Mouse (Mus musculus) spleen, postnatal 36 days (tissue): Measurements from ENCODE around the gene Capn12.
"Not testable (repeated sequence)": the region's sequence is repeated elsewhere in the genome, so short reads cannot be mapped to it uniquely, and the experiment has no call there.

Source experiments
- DNase-seq, 2 experiments: peaks; one replicate each; pipeline ENCODE4 v3.0.0; 2022; ENCODE audit warnings: low spot score in 2 of 2, mixed read lengths in 1 of 2

Gene Capn12

DNA sequence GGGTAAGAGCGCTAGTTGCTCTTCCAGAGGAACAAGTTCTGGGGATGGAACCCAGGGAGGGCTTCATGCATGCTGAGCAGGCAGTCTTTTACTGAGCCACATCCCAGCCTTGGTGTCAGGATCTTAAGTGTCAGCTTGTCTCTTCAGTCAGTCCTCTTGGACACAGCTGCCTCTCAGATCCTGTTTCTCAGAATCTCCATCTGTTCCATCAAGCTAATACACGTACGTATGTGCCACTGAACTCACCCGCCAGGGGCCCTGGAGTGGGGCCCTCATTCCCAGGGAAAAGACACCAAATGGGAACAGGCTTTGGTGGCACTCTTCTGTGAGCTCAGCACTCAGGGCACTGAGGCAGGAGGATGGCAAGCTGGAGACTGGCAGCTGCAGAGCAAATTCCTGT, 3.4 kb upstream of the Capn12 start:
- no peak for DNase-seq

DNA sequence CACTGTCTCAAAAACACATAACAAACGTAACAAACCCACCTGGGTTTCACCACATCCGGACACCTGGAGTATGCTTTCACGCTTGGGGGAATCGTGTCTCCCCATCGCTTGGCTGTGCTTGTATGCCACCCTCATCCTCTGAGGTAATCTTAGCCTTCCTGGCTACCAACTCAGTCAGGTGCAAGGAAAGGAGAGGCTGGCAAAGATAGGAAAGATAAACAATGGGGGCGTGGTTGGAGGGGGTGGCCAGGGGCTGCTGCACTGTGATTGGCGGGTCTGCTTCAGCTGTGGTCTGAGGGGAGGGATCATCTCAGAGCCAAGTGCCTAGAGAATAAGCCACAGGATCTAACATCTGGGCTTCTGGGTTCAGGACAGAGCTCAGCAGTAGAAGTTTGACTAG, 1.6 kb upstream of the Capn12 start:
- no peak for DNase-seq

DNA sequence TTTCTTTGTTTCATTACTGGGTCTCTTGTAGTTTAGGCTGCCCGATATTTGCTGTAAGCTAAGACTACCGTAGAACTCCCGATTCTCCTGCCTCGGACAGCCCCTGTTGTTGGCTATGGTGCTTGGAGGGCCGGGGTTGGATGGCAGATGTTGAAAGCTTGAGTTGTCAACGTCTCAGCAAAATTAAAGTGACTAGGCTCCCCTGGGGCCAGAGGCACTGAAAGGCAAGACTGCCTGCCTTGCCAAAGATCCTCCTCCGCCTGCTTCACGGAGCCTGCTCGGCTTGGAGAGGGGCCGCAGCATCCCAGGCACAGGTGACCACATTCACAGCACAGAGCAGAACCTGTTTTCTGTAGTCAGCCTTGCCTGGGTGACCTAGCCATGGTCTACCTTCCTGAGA, 668 bp upstream of the Capn12 start:
- no peak for DNase-seq

DNA sequence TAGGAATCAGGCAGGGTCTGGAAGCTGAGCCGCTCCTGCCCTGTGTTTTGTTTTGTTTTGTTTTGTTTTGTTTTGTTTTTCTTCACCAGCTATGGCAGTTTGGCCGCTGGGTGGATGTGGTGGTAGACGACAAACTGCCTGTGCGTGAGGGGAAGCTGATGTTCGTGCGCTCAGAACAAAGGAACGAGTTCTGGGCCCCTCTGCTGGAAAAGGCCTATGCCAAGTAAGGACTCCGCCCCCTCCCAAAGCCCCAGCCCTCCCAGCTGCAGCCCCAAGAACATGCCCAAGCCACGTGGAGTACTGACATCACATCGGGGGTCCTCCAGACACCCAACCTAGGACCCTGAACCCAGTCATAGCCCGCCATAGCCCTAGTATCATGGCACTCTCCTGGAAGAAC, 1.8 kb downstream of the Capn12 start:
- no peak for DNase-seq

DNA sequence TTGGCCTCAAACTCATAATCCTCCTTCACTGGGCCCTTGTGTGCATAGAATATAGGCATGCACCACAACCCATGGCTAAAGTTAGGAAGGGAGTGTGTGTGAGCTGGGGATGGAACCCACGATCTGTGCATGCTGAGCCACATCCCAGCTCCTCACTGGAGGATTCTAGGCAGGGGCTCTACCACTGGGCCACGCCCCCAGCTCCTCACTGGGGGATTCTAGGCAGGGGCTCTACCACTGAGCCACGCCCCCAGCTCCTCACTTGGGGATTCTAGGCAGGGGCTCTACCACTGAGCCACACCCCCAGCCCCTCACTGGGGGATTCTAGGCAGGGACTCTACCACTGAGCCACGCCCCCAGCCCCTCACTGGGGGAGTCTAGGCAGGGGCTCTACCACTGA, 2.5 kb downstream of the Capn12 start:
- DNase-seq, result not testable (repeated sequence)

DNA sequence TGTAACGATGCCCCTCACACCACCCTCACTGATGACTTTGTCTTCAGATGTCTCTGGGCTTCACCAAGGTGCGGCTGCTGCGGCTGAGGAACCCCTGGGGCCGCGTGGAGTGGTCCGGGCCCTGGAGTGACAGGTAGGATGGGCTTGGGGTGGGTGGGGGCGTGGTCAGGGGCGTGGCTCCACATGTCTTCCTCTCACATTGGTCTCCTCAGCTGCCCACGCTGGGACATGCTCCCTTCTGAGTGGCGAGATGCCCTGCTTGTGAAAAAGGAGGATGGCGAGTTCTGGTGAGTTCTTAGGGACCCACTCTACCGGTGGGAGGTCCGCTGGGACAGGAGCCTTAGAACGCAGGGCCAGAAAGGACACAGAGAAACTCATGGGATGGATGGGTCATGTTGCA, 5.3 kb downstream of the Capn12 start:
- no peak for DNase-seq

DNA sequence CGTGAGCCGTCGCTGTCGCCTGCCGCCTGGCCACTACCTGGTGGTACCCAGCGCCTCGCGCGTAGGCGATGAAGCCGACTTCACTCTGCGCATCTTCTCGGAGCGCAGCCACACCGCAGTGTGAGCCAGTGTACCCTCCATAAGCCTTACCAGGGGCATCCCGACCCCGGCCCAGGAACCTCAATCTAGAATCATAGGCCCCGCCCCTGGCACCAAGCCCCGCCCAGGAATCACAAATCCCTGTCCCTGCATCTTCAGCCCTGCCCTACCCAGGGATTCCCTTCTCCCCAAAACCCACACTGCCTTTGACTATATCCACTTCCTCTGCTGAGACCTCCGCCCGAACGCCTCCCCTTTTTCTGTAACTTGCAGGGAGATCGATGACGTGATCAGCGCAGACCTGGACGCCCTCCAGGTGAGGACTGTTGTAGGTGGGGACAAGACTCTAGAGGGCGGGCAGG, 7.5 kb downstream of the Capn12 start:
- DNase-seq, result no peak

DNA sequence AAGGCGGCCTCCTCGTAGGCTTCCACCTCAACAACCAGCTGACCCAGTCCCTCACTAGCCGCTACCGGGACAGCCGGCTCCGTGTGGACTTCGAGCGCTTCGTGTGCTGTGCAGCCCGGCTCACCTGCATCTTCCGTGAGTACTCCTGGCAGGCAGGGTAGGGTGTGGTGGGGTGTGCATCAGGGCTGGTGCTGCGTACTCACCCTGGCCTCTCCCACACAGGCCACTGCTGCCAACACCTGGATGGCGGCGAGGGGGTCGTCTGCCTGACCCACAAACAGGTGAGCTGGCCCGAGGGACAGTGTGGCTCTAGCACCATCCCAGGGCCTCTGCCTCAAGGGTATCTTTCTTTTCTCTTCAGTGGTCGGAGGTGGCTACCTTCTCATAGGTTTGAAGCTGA, 11.4 kb downstream of the Capn12 start:
- no peak for DNase-seq

DNA sequence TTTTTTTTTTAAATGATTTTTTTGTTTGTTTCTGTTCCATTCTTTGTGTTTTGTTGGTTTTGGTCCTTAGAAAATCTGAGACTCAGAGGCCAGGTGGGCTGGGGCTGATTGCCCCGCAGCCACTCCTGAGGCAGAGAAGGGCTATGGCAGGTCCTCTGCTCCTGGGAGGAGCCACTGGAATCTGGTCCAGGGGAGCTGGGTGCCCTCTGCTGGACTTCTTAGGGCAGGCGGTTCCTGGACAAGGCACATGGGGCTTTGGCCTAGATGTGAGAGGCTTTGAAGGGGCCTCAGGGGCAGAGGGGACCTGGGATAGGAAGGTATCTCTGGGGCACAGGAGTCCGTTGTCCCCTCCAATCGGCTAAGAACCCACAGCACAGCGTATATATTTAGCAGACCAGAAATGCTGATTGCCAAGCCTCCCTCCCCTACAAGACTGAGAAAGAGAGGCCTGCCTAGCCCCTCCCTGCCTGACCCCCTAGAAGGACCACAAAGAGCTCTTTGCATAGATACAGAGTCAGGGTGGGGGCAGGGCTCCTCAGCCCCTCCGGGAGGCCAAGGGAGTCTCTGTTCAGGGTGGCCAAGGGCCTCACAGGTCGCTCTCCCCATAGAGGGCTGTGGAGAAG, 12.5 kb downstream of the Capn12 start:
- DNase-seq, result no peak

DNA sequence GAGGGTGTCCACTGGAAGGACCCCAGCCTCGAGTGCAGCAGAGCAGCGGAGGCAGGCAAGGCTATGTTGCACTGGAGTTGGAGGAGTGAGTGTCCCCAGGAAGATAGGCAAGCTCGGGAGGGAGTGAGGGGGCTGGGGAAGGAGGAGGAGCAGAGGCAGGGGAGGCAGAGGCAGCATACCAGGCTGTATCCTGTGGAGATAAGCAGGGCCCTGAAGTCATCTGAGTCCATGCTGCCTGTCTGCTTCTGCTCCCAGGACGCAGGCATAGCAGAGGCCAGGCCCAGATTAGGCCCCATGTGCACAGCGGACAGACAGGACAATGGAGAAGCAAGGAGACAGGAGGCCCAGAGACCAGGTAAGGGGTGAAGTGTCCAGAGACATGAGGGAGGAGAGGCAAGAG, 13.7 kb downstream of the Capn12 start:
- no peak for DNase-seq

DNA sequence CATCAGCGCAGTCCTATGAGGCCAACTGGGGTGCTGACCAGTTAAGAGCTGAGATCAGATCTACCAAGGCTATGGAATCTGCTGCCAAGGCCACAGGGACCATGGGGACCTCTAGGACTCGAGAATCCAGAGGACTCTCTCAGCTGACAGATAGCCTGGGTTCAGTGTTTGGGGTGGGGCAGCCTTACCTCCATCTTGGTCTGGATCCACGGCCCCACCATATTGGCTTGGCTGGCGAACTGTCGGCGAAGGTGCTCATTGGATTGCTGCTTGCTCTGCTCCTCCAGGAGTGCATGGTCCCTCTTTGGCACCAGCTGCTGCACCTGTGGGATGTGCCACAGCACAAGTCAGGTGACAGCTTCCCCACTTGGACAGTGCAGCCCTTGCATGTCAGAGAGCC, 16.4 kb downstream of the Capn12 start:
- no peak for DNase-seq

DNA sequence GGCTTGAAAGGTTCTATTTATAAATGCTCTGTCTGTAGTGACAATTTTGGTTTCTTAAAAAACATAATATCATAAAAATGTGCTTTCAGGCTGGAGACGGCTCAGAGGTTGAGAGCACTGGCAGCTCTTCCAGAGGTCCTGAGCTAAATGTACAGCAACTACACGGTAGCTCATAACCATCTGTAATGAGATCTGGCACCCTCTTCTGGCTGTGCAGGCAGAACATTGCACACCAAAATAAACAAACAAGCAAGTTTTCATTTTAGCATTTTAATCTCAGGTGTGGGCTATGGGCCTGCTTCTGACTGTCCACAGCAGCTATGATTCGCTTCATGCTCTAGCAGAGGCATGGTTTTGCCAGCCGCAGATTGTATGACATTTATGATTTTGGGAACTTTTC, 18.8 kb downstream of the Capn12 start:
- no peak for DNase-seq

DNA sequence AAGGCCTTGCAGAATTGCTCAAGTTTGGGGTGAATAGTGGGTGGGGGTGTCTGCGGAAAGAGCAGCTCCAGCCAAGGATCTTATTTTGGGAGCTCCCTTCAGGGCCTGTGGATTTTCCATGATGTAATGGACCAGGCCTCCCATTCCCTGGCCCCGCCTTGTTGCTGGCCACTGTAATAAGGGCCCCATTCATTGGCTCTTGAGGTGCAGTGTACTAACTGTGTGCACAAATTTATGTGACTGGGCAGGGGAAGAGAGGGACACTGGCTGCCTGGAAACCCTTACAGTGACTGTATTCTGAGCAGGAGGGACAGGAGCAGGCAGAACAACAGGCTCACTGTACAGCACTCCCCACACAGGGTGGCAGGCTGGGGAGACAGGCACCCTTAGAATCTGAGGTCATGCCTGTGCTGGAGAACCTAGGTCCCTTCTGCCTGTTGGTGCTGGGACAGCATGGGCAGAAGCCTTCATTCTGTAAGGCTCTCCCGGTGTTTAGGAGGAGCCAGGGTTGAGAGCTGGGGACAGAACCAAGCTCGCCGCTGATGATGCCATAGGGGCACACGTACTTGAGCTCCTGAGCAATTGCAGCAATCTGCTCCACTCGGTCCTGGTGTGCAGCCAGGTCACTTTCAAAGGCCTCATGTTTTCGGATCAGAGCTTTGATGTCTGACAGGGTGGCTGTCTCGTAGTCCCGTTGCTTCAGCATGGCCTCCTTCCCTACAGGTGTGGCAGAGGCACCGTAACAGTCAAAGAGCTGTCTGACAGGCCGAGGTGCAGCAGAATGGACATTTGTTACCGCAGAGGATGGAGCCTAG, 20.3 kb downstream of the Capn12 start:
- DNase-seq, result no peak

DNA sequence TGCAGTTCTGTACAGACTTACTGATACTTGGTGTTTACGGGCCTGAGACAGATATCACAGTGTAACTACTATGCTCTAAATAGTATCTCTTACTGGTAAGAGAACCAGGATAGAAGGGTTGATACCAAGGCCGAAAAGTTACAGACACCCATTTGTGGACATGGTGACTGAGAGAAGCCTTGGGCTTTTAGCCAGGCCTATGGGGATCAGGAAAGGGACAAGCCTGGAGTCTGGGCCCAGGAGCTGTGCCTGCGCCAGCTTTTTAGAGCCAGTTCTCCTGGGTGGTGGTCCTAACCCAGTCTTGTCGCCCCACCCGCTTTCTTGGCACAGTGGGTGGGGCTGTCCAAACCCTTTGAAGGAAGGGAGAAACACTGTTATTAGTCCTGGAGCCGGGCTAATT, 21.0 kb downstream of the Capn12 start:
- no peak for DNase-seq

DNA sequence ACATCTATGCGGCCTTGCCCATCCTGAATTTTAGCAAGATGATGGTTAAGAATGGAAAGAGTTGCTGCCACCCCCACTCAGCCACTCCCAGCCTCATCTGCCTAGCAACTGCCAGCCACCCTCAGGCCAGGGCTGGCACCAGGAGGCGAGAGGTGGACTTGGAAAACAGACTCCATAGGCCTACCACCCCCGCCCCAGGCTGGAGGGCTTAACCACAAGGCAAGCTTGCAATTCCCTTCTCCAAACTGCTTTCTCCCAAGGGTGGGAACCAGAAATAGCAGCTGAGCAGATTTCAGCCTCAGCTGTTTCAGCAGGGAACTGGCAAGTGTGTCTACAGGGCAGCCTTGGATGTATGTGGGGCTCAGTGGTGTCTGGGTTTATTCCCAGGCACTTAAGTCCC, 21.6 kb downstream of the Capn12 start:
- DNase-seq, result no peak

DNA sequence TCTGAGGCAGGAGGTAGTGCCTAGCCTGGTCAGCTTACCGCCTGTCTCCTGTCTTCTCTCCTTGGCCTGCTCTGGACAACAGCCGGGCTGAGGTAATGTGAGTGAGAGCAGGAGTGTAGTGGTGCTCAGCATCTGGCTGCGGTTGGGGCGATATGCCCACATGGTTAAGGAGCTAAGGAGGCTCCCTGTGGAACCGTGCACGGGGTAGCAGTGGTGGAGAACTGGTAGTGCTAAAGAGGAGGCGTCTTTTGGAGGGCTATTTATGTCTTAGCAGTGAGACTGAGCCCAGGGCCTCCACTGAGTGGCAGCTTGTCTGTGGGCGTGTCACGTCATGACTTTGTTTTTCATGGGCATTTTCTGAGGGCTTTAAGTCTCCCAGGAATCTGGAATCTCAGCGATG, 22.6 kb downstream of the Capn12 start:
- no peak for DNase-seq

DNA sequence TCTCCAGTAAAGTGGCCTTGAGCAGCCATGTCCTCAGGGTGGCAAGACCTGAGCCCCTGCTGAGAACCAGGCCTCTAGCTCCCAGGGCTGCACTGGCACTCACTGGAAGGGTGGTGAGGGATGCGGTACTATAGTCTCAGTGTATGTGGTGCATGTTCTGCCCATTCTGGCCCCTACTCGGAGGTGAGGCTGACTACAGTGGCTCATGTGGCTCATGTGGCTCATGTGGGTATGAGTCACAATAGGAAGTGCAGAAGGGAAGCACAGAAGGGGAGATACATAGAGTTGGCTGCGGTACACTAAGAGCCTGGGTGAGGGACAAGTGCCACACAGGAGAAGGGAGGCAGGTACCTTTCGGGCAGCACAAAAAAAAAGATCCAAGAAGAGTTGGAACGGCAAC, 26.0 kb downstream of the Capn12 start:
- DNase-seq, result no peak

DNA sequence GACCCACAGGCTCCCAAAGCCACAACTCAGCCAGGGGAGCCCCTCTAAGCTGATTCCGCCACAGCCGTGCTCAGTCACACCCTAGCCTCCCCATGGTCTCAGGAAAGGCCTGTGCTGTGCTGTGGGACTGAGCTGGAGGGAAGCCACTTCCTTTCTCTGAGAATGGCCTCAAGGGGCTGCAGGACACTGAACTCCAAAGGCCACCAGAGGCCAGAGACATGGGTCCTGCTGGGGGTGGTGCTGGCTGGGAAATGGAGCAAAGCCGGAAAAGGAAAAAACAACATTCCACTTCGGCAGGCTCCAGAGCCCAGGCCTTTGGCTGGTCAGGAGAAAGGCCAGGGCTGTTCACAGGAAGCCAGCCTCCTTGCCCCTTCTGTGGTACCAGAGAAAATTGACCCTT, 30.4 kb downstream of the Capn12 start:
- DNase-seq, result peak; percentile 18 to 20

DNA sequence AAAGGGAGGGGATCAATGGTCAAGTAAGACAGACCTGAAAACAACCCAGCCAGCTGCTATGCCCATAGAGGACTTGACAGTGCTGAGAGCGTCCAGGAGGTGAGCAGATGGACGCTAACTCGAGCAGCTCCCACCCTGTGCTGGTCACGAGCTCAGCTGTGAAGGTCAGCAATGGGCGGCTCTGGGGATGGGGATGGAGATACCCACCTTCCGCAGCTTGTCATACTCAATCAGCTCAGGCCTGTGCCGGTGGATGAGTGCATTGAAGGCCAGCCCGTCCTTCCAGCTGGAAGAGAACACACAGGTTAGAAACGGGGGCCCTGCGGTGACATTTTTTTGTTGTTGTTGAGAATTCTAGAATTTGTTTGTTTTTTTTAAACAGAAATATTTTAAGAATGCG, 31.9 kb downstream of the Capn12 start:
- DNase-seq, result no peak

DNA sequence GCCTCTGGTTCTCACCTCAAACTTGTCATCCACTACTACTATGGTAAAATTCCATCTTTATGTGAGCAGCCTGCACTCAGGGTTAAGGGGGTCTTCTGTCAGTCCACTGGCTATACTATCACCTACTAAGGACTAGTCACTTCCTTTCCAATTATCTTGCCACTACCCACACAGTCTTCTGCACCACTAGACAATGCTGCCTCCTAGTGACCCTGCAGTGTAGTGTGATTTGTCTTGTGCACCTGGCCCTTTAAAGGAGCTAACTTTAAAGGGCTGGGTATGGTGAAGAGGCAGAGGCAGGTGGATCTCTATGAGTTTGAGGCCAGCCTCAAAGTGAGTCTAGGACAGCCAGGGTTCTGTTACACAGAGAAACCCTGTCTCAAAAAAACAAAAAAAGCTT, 35.3 kb downstream of the Capn12 start:
- DNase-seq, result no peak

DNA sequence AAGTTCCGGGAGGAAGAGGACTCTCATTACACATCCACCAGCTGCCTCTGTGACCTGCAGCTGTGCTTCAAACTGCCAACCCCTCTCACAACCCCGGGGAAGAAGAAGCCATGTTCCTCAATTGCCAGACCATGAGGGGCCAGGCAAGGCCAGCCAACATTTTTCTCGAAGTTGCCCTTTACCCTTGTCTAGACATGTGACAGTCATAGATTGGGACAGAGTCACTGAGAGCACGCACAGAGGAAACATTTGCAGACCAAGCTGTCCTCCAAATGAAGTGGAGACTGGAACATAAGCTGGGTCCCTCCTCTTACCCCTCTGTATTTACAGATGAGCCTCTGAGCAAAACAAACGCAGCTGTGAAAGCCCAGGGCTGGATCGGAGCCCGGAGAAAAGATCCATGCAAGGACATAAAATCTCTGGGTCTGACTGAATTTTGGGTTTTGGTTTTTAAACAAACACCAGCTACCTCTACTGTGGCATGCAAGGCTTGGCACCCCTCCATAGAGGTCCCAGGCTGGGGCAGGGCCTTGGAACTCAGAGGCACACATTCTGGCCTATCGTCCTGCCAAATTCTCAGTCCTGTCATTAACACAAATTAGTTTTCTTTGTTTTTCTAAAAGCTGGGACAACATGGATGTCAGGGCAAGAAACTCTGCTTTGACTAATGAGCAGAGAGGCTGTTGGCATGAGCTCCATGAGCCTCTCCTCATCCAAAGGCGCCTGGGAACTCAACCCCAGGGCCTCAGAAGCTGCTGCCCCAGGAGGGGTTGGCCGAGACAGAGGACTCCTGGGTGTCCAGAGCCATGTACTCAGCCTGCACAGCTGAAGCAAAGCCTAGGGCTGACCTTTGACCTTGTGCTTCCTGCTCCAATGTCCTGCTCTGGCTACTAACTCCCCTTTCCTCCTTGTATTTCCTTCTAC, 36.5 kb downstream of the Capn12 start:
- DNase-seq, result peak; percentile 17 to 22

DNA sequence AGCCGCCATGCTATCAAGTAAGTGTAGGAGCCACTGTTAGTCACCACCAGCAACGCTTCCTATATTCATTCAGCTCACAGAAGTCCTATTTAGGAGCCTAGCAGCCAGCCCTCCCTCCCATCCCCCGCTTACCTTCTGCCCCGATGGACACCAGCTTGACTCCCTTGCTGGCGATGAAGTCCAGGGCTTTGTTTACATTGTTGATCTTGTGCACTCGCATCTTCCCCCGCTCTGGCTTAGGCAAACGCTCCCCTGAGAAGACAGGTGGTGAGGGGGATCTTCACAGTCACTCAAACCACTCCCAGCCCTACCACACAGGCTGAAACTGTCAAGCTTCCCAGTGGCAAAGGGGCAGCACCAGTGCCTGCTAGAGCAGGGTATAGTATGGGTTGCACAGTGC, 37.3 kb downstream of the Capn12 start:
- DNase-seq, result no peak

DNA sequence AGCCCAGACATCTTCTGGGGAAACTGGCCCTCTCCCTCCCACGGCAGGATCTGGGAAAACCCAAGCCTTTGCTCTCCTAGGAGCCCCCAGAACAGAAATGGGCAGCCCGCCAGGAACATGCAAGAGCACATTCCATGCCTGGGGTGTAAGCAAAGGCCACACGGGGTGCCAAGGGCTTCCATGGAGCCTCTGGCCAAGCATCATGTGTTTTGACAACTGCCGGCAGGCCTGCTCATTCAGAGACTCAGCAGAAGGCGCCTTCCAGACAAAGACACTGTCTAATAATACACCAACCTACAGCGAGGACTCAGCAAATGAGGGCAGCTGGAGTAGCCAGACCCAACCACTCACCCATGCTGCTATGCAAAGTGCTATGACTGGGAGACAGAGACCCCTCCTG, 38.6 kb downstream of the Capn12 start:
- peak; percentile 29 to 42 for DNase-seq
